Mouse (Mus musculus) CH12F3 (cell line): Measurements from ENCODE around the gene Ewsr1.

Experiments
- in situ Hi-C: fragments of 300-500 bp; cut with MboI; formaldehyde crosslinking; loops from 2 replicates; pipeline ENCODE4 v1.14.3; 2020; ENCODE audit warnings: low sequenced_read_pairs

The Ewsr1 gene

DNA sequence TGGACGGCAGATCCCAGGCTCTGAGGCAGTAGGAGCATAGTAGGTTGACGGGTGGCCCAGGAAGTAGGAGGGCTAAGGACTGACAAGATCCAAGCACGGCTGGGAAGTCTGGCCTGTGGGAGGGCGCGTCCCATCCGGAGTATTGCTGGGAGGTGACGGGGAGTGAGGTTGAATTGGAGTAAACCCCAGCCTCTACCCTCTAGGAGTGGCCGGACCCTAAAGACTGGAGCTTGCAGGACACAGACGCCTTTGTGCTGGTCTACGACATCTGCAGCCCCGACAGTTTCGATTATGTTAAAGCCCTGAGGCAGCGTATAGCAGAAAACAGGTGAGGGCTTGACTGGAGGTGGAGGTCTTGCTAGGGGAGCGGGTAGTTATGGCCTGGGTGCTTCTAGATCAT, 39.8 kb downstream of the Ewsr1 start:
- in situ Hi-C loops = no loop called here

DNA sequence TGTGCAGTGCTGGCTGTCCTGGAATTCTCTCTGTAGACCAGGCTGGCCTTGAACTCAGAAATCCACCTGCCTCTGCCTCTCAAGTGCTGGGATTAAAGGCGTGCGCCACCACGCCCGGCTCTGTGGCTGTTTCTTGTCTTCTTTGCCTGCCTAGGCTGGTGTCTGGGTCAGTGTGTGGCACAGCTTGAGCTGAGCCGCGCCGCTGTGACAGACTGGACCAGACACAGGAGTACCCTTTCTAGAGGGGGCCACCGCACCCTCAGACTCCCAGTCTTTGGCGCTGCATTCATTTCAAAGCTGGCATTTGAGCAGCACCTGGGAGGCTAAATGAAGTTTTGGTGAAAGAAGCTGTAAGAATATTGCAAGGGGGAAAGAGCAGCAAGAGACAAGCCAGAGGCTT, 40.3 kb downstream of the Ewsr1 start:
- in situ Hi-C loops = no loop called here

DNA sequence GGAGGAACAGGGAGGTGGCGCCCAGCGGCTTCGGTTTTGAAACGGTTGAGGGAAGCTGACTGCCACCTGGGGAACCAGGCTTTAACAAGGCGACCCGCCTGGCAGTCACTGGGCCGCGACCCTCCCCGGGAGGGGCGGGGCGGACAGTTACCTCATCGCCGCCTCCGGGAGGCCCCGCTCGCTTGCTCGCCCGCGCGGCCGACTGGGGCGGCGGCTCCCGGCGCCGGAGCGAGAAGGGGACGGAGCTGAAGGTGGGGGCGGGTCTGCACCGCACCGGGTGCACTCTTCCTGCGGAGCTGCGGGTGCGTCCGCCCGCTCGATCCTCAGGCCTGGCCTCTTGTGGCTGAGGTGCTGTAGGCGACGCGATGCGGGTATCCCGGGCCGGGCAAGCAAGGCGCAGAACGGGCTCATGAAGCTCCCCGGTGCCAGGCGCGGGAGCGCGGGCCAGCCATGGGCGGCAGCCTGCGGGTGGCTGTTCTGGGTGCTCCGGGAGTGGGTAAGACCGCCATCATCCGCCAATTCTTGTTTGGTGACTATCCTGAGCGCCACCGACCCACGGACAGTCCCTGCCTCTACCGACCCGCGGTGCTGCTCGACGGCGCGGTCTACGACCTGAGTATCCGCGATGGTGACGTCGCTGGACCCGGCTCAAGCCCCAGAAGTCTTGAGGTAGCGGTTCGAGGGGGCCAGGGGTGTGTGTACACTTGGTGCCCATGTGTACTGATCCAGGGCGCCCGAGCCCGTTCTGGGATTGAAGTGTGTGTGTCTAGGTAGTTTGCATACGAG, 41.0 kb downstream of the Ewsr1 start, which contains the start of gene Rasl10a:
Rasl10a (plus strand) TSS at position 273 of the 786 bp plus-strand sequence.
- in situ Hi-C loops = no loop called here

DNA sequence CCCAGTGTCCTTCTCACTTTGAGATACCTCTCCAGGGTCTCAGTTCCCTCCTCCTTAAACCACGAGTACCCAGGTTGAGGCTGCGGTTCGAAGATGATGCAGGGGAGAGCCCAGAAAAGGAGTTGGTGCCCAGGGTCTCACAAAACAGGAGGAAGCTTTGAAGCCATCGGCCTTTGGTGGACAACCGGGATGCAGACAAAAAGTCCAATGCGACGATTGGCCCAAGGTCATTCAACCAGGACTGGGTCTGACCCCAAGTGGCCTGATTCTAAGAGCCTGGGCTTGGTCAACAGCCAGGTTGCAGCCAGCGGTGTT, 41.6 kb downstream of the Ewsr1 start:
- in situ Hi-C loops = no loop called here

DNA sequence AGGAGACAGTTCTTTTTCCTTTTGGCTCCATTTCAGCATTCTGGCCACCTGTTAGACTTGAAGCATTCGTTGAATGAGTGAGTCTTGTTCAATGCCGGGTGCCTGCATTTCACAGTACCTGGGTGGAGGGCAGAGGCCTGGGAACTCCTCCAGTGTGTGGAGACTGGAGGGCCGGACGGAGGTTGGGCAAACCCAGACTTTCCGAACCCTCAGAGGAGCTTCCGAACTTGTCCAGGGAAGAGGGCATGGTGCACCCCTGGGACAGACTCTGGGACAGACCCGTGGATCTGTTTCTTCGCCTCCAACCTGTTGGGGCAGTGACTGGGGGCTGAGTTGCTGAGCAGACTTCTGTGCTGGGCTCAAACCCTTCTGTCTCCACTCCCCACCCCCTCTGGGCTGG, 42.0 kb downstream of the Ewsr1 start:
- in situ Hi-C loops = no loop called here

DNA sequence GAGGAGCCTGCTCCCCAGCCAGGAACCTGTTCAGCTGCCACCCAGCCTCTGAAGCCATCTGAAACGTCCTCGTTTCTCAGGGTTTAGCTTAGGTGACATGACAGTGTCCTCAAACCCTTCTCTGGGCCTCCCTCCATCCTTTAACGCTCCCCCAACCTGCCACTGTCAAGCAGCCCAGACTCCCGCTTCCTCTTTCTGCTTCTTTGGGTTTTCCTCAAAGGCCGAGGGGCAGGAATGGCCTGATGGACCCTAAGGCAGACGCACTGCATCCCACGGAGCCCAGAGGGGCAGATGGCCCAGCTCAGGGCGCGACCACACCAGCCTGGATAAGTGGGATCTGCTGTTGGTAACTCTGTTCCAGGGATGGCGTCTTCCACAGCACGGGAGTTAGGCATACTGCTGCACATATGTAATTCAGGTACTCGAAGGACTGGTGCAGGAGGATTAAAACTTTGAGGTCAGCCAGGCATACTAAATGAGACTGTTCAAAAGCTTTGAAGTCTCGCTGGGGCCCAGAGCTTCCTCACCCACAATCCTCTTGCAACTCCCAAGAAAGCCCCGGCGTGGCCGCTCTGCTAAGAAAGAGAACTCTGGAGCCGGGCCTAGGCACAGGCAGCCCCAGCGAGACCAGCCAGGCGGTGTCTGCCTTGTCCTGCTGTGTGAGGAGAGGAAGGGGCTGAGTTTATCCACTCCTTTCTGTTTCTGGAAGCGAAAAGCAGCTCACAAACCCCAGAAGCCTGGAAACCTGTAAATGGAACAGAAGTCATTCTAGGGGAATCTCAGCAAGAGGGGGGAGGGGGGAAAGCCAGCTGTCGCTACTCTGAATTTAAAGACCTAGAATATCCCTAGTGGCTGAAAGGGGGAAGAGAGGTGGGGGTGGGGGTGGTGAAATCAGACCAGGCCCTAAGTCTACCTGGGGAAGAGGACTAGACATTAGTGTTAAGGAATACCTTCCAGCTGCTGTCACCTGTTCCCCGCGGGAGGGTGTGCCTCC, 42.8 kb downstream of the Ewsr1 start:
- in situ Hi-C loops = no loop called here

DNA sequence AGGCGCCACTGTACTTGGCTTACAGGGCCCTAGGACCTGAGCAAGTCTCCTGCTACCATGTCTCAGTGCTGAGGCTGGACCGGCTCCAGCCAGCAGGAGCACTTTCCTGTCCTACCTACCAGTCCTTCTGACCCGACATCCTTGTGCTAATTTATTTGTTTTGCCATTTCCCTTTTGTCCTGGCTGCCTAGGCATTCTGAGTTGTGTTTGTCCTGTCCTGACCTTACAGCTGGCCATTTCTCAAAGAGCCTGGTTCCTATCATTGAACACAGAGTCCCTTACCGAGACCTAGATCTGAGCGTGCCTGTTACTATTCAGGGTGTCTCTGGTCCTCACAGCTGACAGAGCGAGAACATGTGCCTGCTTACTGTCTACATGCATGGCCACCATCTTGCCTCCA, 44.2 kb downstream of the Ewsr1 start:
- in situ Hi-C loops = no loop called here

DNA sequence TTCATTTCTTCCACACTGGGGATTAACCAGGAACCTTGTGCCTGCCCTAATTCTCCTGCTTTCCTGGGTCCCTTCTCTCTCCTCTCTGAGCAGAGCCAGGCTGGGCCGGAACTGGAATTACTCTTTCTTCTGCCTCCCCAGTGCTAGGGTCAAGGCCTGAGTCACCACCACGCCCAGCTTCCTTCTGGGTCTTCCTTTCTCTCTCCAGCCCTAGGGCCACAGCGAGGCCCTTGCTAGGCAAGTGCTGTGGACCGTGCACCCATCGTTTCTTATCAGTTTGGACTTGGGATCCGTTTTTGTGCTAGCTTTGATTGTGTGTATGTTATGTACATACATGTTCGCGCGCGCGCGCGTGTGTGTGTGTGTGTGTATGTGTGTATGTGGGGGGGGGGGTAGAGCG, 44.9 kb downstream of the Ewsr1 start:
- in situ Hi-C loops = no loop called here

DNA sequence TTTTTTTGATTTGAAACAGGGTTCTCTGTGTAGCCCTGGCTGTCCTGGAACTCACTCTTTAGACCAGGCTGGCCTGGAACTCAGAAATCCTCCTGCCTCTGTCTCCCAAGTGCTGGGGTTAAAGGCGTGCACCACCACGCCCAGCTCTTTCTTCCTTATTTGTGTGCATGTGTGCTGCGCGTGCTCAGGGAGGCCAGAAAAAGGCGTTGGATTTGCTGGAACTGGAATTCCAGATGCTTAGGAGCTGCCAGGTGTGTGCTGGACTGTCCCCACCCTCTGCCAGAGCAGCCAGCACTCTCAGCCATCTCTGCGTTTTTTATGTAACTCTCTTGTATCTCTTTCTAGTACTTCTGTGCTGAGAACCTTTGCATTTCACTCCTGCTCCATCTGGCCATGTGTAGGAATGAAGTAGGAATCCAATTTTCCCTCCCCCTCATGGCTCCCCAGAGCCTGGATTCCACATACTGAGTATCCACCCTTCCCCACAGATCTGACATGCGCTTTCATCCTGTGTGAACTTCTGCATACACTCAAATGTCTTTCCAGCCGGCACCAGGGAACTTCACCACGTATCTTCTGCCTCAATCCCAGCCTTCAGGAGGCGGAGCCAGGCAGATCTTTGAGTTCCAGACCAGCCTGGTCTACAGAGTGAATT, 46.7 kb downstream of the Ewsr1 start:
- in situ Hi-C loops = no loop called here

DNA sequence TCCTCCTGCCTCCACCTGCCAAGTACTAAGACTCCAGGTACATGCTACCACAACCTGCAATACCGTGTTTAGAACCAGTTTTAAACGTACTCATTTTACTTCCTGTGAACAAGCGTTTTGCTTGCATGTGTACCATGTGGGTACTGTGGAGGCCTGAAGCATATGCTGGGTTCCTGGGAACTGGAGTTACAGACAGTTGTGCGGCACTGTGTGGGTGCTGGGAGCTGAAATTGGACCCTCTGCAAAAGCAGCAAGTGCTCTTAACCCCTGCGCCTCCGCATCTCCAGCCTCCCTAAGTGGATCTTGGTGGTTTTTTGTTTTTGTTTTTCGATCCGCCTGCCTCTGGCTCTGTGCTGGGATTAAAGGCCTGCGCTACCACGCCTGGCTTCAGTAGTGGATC, 47.4 kb downstream of the Ewsr1 start:
- in situ Hi-C loops = no loop called here

DNA sequence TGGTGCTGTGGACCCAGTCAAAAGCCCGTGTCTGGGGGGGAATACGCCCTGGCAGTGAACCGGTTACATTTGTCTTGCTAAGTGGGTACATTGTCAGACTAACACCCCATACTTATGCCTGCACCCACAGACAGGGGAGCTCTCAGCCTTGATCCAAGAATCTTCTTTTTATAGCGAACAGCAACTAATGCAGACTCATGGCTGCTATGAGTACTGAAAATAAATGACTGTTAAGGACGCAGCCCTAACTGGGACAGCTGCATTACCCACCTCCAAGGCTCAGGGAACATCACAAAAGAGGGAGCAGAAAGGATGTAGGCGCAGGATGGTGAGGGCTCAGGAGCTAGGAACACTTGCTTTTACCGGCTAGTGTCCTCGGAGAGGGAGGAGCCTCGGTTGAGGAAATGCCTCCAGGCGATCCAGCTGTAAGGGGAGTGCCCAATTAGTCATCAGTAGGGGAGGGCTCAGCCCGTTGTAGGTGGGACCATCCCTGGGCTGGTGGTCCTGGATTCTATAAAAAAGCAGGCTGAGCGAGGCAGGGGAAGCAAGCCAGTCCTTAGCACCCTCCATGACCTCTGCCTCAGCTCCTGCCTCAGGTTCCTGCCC, 52.6 kb downstream of the Ewsr1 start:
- in situ Hi-C loops = no loop called here

DNA sequence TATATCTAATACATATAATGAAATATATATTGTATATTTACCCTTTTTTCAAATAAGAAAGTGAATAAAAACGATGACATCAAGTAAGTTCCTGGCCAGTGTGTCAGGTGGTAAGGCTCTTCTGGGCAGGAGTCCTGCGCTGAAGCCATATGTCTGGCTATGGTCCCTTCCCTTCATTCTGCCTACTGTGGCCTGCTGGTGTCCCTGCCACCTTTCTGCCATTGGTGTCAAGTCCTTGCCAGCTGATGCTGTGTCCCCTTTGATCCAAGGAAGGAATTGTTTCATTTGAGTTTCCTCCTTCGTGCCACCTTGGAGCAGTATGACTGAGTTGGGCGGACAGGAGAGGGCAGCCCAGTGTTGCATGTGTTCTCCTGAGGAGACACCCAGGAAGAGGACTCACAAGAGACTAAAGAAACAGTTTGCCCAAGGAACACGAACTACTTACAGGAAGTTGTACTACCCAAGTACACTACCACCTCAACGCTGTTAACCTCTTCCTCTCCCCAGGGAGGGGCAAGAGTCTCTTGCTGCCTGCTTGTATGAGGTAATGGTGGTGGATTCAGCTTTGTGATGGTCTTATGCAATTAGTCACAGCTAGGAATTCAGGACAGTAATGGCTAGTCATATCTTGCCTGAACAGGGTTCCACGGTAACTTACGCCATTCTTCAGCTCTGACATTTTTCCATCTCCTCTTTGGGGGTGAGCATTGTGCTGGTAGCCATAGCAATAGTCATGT, 56.3 kb downstream of the Ewsr1 start:
- in situ Hi-C loops = no loop called here

DNA sequence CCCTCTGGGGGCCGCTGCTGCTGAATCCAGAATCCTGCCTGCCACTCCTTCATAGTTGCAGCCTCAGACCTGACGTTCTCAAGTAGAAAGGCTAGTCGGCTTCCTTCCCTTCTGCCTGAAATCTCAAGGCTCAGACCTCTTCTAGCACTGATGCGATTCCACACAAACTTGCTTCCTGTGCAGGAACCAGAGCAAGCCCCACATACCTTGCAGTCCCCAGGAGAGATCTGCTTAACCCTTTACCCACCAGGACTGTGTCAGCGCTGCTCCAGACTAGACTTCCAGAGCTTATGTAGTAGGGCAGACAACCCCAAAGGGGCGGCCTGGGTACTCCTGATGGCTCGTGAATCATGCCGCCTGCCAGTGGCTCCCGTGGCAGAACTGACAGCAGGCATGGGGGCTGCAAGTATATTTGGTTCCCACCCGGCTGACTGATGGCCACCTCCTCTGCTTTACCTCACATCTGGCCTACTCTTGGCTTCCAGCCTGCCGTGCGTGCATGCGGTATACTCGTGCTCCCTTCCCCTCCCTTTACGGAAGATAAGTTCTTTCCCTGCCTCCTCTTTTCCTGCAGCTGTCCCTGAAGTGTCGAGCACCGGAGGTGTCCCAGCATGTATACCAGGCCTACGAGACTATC, 57.8 kb downstream of the Ewsr1 start:
- in situ Hi-C loops = no loop called here

DNA sequence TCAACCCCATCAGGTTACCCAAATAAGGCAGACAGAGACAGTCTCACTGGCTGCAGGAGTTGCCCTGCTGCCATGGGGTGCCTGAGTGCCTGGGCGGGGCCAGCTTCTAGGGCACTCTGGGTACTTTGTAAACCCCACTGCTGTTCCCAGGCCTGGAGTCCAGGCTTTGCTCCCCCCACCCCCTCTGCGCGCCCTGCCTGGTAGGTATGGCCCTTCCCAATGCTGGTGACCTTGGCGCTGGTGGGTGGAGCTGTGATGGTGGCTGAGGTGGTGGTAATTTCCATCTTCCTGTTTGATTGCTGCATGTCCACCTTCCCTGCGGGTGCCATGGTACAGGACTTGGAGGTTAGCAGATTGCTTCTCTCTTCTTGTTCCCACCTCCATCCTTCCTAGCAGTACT, 58.5 kb downstream of the Ewsr1 start:
- in situ Hi-C loops = no loop called here

DNA sequence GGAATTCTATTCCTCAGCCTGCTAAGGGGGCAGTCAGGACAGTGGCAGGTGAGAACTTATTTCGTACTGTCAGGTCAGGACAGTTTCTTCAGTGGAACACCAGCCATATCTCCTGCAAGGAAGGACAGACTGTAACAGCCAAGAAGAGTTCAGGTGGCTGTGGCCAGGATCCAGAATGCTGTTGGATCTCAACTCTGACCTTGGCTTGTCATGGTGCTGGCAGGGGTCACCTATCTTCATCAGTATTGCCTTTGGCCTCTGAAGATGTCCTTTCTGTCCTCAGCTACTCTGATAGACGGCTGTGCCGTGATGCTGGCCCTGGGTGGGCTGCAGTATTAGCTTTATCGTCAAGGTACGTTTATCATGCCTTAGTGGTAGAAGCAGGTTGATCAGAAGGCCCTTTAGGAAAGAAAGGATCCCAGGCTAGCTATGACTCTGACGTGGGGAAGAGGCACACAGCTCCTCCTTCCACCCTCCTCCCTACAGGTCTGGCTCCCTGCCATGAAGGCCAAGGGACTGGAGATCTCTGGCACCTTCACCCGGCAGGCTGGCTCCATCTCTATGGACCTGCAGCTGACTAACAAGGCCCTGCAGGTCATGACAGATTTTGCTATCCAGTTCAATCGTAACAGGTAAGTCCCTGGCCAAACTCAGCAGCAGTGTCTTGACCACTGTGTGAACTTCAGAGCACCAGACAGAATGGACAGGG, 61.8 kb downstream of the Ewsr1 start:
- in situ Hi-C loops = no loop called here

DNA sequence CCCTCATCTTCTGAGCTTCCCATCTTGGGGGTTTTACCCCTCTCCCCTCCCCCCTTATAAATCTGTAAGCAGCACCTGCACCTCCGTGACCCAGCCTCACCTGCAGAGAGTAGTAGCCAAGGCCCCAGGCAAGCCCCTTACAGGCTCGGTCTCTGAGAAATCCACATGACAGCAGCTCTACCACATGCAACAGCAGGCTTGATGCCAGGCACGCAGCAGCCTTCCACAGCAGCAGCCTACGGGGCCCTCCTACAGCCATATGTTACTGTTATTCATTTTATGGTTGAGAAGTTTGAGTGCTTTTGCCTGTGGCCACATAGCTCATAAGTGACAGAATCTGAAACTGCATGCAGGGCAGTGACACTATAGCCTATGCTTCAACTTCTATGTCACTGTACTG, 63.6 kb downstream of the Ewsr1 start:
- in situ Hi-C loops = no loop called here

DNA sequence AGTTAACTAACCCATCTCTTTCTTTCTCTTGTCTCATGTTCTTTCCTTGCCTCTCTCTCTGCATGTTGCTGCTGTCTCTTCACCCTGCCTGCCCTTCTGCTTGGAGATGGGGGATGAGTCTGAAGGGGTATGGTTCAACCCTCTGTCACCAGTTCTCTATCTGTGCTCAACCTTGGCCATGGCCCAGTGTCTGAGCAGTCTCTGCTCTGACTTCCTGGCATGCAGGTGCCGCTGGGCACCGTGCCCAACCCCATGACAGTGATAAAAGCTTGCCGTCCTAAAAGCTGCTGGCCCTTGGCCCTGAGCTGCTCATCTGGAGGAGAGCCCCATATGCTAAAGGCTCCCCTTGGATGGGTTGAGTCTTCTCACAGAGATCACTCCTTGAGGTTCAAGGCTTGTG, 65.9 kb downstream of the Ewsr1 start:
- in situ Hi-C loops = no loop called here

DNA sequence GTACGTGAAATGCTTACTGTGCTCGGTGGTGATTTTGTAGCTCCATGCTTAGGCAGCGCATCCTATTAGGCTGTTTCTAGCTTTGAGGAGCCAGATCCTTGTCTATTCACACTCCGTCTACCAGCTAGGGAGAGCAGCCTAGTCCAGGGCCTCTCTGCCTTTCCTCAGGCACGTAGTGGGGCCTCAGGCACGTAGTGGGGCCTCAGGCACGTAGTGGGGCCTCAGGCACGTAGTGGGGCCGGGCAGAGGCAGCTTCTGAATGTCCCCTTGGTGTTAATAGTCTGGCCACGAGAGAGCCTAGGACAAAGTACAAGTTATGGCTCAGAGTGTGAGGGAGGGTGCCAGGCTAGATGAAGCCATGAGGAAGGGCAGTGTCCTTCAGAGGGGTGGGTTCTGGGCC, 66.4 kb downstream of the Ewsr1 start:
- in situ Hi-C loops = no loop called here

DNA sequence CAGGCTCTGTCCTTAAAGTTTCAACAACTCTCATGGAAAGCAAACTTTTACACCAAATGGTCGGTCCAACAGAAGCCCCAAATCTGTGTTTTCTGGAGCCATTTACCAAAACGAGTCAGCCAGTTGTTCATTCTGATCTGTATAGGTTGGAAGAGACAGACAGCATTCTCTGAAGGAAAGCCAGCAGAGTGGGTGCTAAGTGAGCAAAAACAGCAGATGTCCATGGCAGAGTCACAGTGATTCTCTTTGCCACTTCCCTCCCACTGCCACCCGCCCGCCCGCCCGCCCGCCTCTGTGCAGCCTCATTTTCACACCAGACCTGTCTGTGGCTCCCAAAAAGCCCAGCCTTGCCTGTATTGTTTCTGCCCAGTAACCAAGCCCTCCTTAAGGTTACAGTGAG, 70.8 kb downstream of the Ewsr1 start:
- in situ Hi-C loops = no loop called here
